Mouse (Mus musculus): ENCODE results near the gene Mrgbp.
A peak's percentile ranks its signal among the peaks of the same experiment; 100 is the strongest.

The Mrgbp gene

DNA sequence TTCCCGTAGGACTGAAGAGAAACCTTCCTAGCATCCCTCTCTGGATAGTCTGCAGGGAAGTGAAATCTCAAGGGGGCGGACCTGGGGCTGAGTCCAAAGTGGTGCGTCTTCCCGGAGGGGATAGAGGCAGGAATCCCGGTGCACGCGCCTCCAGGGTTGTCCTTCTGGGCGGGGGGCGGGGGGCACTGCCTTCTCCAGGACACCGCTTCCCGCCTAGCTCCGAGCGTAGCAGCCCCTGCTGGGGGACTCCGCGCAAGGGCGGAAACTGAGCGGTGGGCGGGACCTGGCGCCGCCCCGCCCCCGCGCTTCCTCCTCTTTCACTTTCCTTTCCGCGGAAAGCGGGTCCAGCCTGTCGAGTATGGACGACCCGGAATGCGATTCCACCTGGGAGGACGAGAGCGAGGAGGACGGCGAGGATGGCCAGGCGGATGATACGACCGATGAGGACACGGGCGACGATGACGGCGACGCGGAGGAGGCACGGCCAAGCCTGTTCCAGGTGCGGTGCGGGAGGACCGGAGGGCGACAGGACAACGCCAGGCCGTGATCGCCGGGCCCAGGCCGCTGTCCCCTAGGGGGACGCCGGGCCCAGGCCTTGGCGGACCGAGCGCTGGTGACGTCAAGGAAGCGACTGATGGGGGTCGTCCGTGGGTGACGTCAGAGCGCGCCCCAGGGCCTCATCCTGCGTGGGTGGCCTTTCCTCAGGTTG is 8.2 kb downstream of the Mrgbp start, which contains the start of gene Ogfr:
Gene Ogfr (plus strand): TSS at position 123 of the 709 bp plus-strand sequence.
- DNase-seq (ENCODE audit: low spot score in 2 of 2), result peak; percentile 75 to 79

GRCm38 (mm10) chr2:180597490-180597889 is 16.4 kb downstream of the Mrgbp start, which contains the start of gene Col9a3:
Col9a3 (plus strand) TSS chr2:180597790.
- no peak for DNase-seq (ENCODE audit: low spot score in 2 of 2)

DNA sequence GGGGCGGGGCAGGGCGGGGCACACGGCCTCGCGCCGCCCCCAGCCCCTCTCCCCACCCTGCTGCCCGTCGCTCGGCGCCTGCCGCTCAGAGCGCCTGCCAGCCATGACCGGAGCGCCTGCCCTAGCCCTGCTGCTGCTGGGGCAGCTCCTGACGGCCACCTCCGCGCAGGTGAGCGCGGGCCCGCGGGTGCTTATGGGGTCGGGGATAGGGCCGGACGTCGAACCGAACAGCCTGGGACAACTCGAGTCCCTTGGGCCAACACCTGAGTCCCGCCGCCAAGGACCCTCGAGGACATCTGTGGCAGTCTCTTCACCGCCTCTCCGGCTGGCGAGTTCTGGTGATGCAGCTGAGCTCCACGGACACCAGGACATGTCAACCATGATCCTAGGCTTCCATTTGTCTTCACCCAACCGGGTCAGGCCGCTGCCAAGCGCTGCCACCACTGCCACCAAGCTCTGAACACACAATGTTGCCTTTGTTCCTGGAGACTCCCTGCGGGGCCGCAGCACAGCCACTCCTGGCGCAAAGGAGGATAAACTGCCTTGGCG is 17.1 kb downstream of the Mrgbp start:
- DNase-seq (ENCODE audit: low spot score in 2 of 2), result no peak

- DNase-seq (ENCODE audit: low spot score in 2 of 2), result no peak
These were observed 19.5 kb downstream of the Mrgbp start for GRCm38 (mm10) chr2:180600569-180601021.

DNA sequence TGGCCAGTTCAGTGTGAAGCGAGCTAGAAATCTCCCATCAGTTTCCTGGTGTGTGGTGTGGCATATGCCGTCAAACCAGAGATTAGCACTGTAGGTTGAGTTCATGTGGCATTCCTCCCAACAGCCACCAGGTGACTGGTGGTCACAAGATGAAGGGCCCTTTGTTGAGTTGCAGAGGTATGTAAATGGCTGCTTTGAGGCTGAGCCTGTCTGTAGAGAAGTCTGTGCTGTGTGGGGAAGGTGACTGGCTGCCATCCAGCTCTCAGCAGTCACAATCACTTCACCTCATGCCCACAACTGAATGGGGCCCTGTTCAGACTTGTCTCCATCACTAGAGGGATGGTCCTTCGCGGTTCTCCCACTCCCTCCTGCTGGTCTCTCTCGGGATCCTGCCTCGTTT is 23.7 kb downstream of the Mrgbp start:
- DNase-seq (ENCODE audit: low spot score in 2 of 2), result no peak

- no peak for DNase-seq (ENCODE audit: low spot score in 2 of 2)
These were observed 29.2 kb downstream of the Mrgbp start for GRCm38 (mm10) chr2:180610283-180610682.

- no peak for DNase-seq (ENCODE audit: low spot score in 2 of 2)
These were observed 30.8 kb downstream of the Mrgbp start for GRCm38 (mm10) chr2:180611882-180612281.
